Mouse (Mus musculus) adrenal gland (tissue): ENCODE data around the gene Spice1.

ENCODE experiments used
- intact Hi-C: fragments of 180-260 bp; cut with DNase I; formaldehyde crosslinking; loops from one replicate; pipeline ENCODE4 v1.15.1; 2025

The Spice1 gene

GRCm38 (mm10) chr16:44361921-44362890 lies 15.3 kb downstream of the Spice1 start:
- intact Hi-C loops: loop anchor here (1.0 to 10.0 kb wide), 2 partner anchors 67 to 119 kb away; no protein-coding TSS in a partner anchor

- intact Hi-C loops: loop anchor here (10.0 kb wide), 1 partner anchor 71 kb away; no protein-coding TSS in a partner anchor
These were observed 18.6 kb downstream of the Spice1 start for GRCm38 (mm10) chr16:44365522-44365921.

GRCm38 (mm10) chr16:44375459-44375858 lies 28.5 kb downstream of the Spice1 start:
- intact Hi-C loops: no loop called here

GRCm38 (mm10) chr16:44380006-44380405 lies 33.1 kb downstream of the Spice1 start:
- intact Hi-C loops: no loop called here

- intact Hi-C loops: no loop called here
These were observed 34.7 kb downstream of the Spice1 start for GRCm38 (mm10) chr16:44381578-44381977.

- intact Hi-C loops: no loop called here
These were observed 36.6 kb downstream of the Spice1 start for GRCm38 (mm10) chr16:44383549-44383948.

- intact Hi-C loops: no loop called here
These were observed 37.3 kb downstream of the Spice1 start for GRCm38 (mm10) chr16:44384251-44384650.

- intact Hi-C loops: no loop called here
These were observed 45.1 kb downstream of the Spice1 start for GRCm38 (mm10) chr16:44391877-44392548.

- intact Hi-C loops: no loop called here
These were observed 47.8 kb downstream of the Spice1 start, which contains the start of gene Cfap44 for GRCm38 (mm10) chr16:44394577-44395243. TSS of gene Cfap44 (plus strand) at chr16:44394796.

GRCm38 (mm10) chr16:44404933-44405332 lies 58.0 kb downstream of the Spice1 start:
- intact Hi-C loops: no loop called here

GRCm38 (mm10) chr16:44407211-44407610 lies 60.3 kb downstream of the Spice1 start:
- intact Hi-C loops: no loop called here

- intact Hi-C loops: no loop called here
These were observed 61.4 kb downstream of the Spice1 start for GRCm38 (mm10) chr16:44408290-44408689.

GRCm38 (mm10) chr16:44410176-44410575 lies 63.3 kb downstream of the Spice1 start:
- intact Hi-C loops: no loop called here

GRCm38 (mm10) chr16:44417596-44417995 lies 70.7 kb downstream of the Spice1 start:
- intact Hi-C loops: no loop called here

- intact Hi-C loops: no loop called here
These were observed 74.8 kb downstream of the Spice1 start for GRCm38 (mm10) chr16:44421735-44422134.

- intact Hi-C loops: no loop called here
These were observed 76.6 kb downstream of the Spice1 start for GRCm38 (mm10) chr16:44423499-44423898.

GRCm38 (mm10) chr16:44428456-44428855 lies 81.5 kb downstream of the Spice1 start:
- intact Hi-C loops: no loop called here

- intact Hi-C loops: no loop called here
These were observed 83.1 kb downstream of the Spice1 start for GRCm38 (mm10) chr16:44430021-44430420.

- intact Hi-C loops: no loop called here
These were observed 88.0 kb downstream of the Spice1 start for GRCm38 (mm10) chr16:44434931-44435330.

- intact Hi-C loops: no loop called here
These were observed 88.6 kb downstream of the Spice1 start for GRCm38 (mm10) chr16:44435481-44435880.
